Comparison of ENCODE assay signal across 24 mouse cellular contexts in genomic region chr19:32249181-32250130, GRCm38 (mm10).
DNase-seq lines count a peak whose midpoint lies in the region; TF ChIP-seq lines count a peak whose summit lies in the region.
"Had no signal": no experiment of that assay in that cellular context is flagged by ENCODE, and none has a peak within 500 bp of the region (broad histone marks: within the 10 kb centered on the region; RNA-seq: fewer than 3 reads in every experiment).

No protein-coding gene starts in this region.

- H3K79me2 ChIP-seq in macrophage (ENCODE audit: inconsistent target) = no peaks in the 10 kb centered on the region

- intact Hi-C loops in heart, postnatal 14 days (cut with DNase I) = no loop called here

- H3K27me3 ChIP-seq in spleen, adult 2 months (ENCODE audit: control insufficient read depth, insufficient read depth, low read length) = no peaks in the 10 kb centered on the region
- H3K27me3 ChIP-seq: embryonic facial prominence, embryonic 12.5 days; heart, embryonic 13.5 days; hindbrain, embryonic 15.5 days; kidney, embryonic 15.5 days; limb, embryonic 12.5 days; liver, embryonic 15.5 days; megakaryocyte, embryonic 14.5 days; midbrain, embryonic 13.5 days had no signal

- WGBS in spleen, adult 2 months = 44% methylated on average over 5 of the region's 5 CpGs
- 27% methylated on average over 4 of the region's 5 CpGs for WGBS in macrophage (ENCODE audit: missing documents)

- no peak overlapping the region for H3K4me3 ChIP-seq in spleen, adult 2 months (ENCODE audit: extremely low read depth, insufficient read depth, insufficient read length)
- no peak overlapping the region for H3K4me3 ChIP-seq in bone marrow macrophage, adult 2 months (ENCODE audit: insufficient read depth, low read length)
- H3K4me3 ChIP-seq in macrophage (ENCODE audit: inconsistent target) = no peak overlapping the region
- H3K4me3 ChIP-seq: embryonic facial prominence, embryonic 12.5 days; heart, adult 2 months; heart, embryonic 13.5 days; hindbrain, embryonic 15.5 days; kidney, embryonic 15.5 days; limb, embryonic 12.5 days; liver, embryonic 15.5 days; megakaryocyte, embryonic 14.5 days; midbrain, embryonic 13.5 days had no signal

- H3K27ac ChIP-seq in spleen, adult 2 months (ENCODE audit: insufficient read depth, low read length) = peak overlapping the region; percentile 79
- H3K27ac ChIP-seq in bone marrow macrophage, adult 2 months (ENCODE audit: insufficient read depth, low read depth, low read length) = peak overlapping the region; percentile 74
- peak overlapping the region; percentile 33 for H3K27ac ChIP-seq in macrophage
- H3K27ac ChIP-seq: embryonic facial prominence, embryonic 12.5 days; heart, adult 2 months; heart, embryonic 13.5 days; hindbrain, embryonic 15.5 days; kidney, embryonic 15.5 days; limb, embryonic 12.5 days; midbrain, embryonic 13.5 days had no signal

- TF ChIP-seq CTCF in spleen, adult 2 months (IDR thresholded peaks at IDR 0.05; ENCODE audit: extremely low read depth, insufficient read depth, insufficient read length, insufficient replicate concordance) = no peak
- TF ChIP-seq CTCF in bone marrow macrophage, adult 2 months (IDR thresholded peaks at IDR 0.05; ENCODE audit: low read depth, low read length) = no peak

- DNase-seq in spleen, adult 2 months (ENCODE audit: low read depth in 1 of 2, low spot score in 2 of 2) = no peak
- no peak for DNase-seq in spleen, postnatal 4 days (ENCODE audit: low spot score in 2 of 2)
- DNase-seq in heart, postnatal 14 days = no peak
- no peak for DNase-seq in adrenal gland, postnatal 14 days
- DNase-seq in left cerebral cortex, adult 8-10 months (ENCODE audit: low spot score in 2 of 2) = no peak
- DNase-seq: adrenal gland, postnatal 36 days; cerebellum, adult 18-20 months; cerebellum, postnatal 14 days; forebrain, postnatal 0 days; gastrocnemius, postnatal 14 days; heart, postnatal 4 days; layer of hippocampus, adult 9-11 months; right cerebral cortex, postnatal 25 days had no signal

- no peaks in the 10 kb centered on the region for H3K36me3 ChIP-seq in spleen, adult 2 months (ENCODE audit: control insufficient read depth, insufficient read depth, low read length)
- H3K36me3 ChIP-seq in macrophage (ENCODE audit: inconsistent target) = no peaks in the 10 kb centered on the region
- H3K36me3 ChIP-seq: embryonic facial prominence, embryonic 12.5 days; heart, embryonic 13.5 days; hindbrain, embryonic 15.5 days; kidney, embryonic 15.5 days; limb, embryonic 12.5 days; liver, embryonic 15.5 days; midbrain, embryonic 13.5 days had no signal

- peaks cover 25% of the 10 kb centered on the region for H3K4me1 ChIP-seq in spleen, adult 2 months (ENCODE audit: control insufficient read depth, insufficient read depth, insufficient read length)
- H3K4me1 ChIP-seq in bone marrow macrophage, adult 2 months (ENCODE audit: control insufficient read depth, insufficient read depth, low read length) = peaks cover 41% of the 10 kb centered on the region
- H3K4me1 ChIP-seq: embryonic facial prominence, embryonic 12.5 days; hindbrain, embryonic 15.5 days; limb, embryonic 12.5 days; midbrain, embryonic 13.5 days had no signal

- no peak for TF ChIP-seq POLR2A in spleen, adult 2 months (IDR thresholded peaks at IDR 0.05; ENCODE audit: low read depth, low read length)
- TF ChIP-seq POLR2A in bone marrow macrophage, adult 2 months (IDR thresholded peaks at IDR 0.05; ENCODE audit: borderline replicate concordance, low read depth, low read length) = no peak
